Mouse (Mus musculus) megakaryocyte, embryonic 14.5 days (primary cell): ENCODE measurements around the gene Ppp1r13b.

Experiments
- FLI1 ChIP-seq: IDR thresholded peaks from 2 replicates; pipeline ENCODE4 v1.6.1; 2012; ENCODE audit warnings: low read length, inconsistent platforms, mixed read lengths
- GATA1 ChIP-seq: IDR thresholded peaks from 3 replicates; pipeline ENCODE4 v1.6.1; 2012; ENCODE audit warnings: mixed read lengths, low read length, inconsistent platforms, borderline replicate concordance

DNA sequence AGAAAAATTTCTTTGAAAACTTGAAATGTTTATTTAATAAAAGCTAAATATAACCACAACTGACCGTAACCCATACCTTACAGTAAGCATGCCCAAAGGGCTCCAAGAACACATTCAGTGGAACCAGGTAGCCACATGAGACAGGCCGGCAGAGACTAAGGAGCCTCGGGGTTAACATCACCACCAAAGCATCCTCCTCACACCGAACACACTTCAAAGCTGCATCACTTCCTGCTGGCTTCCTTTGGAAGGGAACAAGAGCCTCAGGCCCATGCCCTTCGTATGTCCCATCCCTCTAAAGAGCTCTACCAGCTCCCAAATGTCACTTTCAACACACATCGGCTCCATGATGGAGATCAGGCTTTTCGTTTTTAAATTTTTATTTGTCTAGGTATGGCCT is 5.4 kb downstream of the Ppp1r13b start:
- TF ChIP-seq GATA1 (no peak), FLI1 (no peak)
